Mouse (Mus musculus) liver (tissue): ENCODE measurements at regions not wholly inside any gene's neighbourhood (a gene's known extent, or its start where the extent isn't known, plus 50 kb on each side); places are given as distances from the start of the nearest gene placed in this dataset.
A peak's percentile ranks its signal among the peaks of the same experiment; 100 is the strongest.

Experiments used
- DNase-seq: peaks from one replicate; pipeline ENCODE4 v3.0.0-alpha.2; 2020; ENCODE audit warnings: mixed read lengths

DNA sequence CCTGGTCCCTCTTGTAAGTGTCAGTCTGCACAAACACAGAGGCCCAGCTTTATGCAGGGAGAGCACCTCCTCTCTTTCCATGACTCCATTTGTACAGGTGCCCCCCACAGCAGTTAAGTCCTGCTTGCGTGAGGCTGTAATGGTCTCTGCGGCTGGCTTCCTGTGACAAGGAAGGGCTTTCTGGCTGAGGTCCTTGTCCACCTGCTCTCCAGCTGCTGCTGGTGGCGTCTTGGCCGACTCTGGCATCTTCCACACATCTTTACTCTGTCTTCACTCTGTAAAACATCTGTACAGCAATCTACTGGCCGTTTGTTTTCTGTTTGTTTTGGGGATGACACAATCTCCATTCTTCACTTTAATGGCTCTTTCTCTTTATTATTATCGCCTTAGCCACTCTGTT, 60.8 kb downstream of the Rpusd4 start:
- no peak for DNase-seq

DNA sequence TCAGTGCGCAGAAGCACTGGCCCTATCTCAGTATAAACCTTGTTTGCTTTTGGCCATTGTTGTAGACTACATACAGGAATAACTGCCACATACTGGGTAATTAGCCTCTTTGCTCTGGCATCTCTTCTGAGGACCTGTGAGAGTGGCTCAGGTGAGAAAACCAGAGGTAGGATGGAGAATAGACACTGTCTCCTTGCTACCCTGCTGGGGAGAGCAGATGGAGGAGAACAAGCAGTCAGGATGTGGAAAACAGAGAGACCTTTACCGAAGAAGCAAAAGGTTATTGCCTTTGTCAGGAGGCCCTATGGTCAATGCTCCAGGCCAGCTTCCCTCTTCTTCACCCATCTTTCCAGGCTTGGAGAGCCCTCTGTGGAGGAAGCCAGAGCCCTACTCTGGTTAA, 62.7 kb downstream of the Rpusd4 start:
- DNase-seq = no peak

DNA sequence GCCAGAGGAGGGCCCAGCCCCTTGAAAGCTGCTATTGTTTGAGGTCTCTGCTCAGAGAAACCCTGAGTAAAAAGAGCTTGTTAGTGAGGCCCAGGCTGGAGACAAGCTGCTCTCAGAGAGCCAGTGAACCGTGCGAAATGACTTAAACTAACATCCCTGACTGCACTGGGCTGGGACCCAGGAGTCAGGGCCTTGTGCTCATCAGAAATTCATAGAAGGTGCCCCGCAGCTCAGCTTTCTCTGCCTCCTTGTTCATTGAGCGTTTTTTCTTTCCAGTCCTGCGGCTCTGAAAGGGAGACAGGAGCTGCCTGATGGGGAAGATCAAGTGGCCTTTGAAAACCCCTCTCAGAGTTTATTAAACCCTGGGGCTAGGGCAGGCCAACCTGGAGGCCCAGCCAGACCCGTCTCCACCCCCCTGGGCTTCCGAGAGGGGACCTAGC, 63.6 kb downstream of the Rpusd4 start:
- DNase-seq = no peak

DNA sequence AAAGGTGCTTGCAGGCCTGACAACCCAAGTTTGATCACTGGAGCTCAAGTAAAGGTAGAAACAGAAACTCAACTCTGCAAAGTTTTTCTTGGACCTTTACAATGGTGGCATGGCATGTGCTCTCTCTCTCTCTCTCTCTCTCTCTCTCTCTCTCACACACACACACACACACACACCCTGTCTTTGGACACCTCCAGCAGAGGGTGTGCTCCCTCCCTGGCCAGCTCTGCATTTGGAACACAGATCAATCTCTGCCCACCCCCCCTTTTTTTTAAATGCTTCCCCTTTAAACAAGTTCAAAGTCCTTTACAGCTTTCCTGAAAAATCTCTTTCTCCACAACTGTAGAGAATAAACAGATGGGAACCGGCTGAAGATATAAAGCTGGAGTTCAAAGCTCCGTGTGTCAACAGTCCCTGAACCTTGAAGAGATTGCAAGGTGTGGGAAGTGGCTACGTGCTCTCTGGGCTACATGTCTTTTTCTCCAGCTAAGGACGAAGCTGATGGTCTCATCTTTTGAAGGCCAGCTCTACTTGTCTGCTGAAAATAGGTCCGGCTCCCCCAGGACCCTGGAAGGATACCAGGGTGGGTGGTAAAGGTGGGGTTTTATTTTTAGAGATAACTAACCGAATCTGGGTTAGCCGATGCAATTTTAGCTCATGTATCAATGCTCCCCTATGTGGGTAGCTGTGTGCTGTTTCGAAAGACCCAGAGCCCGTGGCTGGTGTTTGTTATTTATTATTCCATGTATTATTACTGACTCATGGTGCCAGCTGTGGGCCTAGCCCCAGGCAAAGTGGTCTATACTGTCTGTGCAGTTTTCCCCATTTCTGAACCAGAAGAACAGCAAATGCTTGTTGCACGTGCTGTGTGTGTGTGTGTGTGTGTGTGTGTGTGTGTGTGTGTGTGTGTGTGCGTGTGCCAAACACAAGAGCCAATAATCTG, 65.3 kb downstream of the Rpusd4 start:
- DNase-seq = no peak

DNA sequence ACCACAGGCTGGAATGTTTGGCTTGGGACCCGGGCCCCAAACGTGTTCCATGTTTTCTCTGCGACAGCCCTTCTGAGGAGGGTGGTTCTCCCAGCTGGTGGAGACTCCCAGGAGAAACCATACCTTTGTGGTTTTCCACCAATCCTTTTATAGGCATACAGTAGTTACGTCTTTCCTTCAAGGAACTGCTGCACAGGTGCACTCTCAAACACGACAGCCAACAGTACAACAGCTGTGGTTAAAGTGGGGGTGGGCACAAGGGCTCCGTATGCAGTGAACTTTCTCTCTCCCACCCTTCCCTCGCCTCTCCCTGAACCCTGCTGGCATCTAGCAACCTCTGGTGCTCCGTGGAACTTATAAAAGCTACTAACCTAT, 66.0 kb downstream of the Rpusd4 start:
- no peak for DNase-seq

DNA sequence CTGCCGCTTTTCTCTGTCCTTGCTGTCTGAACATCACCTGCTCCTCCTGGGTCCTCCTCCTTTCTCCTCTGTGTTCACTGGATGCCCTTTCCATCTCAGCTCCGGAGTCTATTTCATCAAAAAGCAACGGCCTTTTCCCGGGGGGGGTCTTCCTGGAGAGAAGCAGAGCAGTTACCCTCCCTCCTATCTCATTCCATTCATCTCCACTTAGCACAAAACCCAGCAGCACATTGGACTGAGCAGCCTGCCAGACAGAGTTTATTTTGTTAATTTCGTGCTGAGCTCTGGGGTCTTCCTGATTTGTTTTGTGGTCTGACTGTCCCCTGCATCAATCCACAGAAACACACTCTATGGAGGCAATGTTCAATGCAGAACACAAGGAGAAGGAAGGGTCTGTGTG, 66.9 kb downstream of the Rpusd4 start:
- no peak for DNase-seq

DNA sequence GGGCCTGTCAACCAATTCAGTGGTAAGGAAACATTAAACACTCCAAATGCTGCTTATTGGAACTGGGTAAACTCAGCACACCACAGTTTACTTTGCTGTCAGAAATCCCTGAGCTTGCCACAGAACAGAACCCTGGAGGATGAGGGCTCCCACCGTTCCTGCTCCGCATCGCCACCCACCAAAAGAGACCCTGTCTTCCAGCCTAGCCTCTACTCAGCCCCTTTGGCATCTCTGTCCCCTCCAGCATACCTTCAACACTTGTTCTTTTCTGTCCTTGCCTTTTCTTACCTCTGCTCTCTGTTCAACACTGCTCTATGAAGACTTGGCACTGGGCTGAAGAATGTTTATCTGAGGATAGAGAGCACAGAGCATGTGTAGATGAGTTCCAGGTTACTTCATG, 67.5 kb downstream of the Rpusd4 start:
- DNase-seq = no peak

DNA sequence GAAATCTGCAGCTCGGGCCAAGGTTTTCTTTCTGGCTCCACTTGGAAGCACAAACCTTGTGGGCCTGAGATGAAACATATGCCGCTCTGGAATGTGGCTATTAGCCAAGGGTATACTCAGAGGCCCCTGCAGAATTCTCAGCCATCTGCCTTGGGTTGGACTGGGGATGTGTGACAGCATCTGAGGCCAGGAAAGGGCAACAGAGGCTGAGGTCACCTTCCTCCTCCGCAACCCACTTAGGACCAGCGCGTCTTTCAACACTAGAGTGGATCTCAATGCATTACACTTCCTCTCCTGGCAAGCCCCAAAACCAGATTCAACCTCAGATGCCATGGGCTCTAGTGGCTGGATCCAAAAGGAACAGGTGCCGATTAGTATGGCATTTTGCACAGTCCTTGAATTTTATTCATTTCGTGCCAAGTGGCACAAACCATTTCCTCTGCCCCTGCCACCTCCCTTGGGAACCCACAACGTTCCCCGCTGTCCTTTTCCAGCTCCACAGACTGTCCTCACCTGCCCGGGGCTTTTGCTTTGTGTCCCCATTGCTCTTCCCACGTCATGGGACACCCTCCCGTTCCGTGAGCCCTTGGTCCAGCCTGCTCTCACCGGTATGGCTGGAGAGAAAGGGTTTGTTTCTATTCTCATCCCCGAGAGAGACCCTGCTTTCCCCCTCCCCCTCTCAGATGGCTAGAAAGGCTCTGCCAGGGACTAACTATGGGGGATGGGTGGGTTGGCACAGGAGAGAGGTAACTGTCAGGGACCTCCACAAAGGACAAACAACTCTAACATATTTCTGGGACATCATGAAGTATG, 68.4 kb downstream of the Rpusd4 start:
- DNase-seq = no peak

DNA sequence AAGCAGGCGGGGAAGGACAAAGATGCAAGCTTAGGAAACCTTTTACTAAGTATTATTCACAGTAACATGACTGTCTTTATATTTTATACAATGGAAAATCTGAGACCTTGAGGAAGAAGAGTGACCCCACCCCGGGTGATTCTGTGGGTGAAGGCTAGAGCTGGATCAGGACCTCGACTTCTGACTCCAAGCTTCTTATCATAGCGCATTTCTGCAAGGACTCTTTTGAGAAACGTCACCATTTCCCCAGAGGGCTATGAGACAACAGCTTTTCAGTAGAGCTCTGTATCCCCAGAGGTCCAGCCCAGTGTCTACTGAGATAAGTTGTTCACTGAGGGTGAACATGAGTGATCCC, 69.0 kb downstream of the Rpusd4 start:
- no peak for DNase-seq

DNA sequence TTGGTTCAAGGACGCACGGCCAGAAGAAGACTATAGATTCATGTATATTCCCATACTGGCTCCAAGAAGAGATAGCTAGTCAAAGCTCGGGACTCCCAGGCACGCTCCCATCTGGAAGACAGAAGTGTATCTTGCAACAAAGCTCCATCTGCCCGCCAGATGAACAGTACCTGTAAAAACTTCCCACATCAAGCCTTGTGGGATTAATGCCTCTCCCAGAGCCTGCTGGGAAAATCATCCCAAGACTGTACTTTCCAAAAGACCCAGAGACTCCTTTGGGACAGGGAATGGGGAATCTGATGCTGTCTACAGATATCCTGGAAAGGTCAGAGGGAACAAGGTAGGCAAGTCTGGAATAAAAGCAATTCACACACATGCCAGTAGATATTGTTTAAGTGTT, 71.2 kb downstream of the Rpusd4 start:
- no peak for DNase-seq

DNA sequence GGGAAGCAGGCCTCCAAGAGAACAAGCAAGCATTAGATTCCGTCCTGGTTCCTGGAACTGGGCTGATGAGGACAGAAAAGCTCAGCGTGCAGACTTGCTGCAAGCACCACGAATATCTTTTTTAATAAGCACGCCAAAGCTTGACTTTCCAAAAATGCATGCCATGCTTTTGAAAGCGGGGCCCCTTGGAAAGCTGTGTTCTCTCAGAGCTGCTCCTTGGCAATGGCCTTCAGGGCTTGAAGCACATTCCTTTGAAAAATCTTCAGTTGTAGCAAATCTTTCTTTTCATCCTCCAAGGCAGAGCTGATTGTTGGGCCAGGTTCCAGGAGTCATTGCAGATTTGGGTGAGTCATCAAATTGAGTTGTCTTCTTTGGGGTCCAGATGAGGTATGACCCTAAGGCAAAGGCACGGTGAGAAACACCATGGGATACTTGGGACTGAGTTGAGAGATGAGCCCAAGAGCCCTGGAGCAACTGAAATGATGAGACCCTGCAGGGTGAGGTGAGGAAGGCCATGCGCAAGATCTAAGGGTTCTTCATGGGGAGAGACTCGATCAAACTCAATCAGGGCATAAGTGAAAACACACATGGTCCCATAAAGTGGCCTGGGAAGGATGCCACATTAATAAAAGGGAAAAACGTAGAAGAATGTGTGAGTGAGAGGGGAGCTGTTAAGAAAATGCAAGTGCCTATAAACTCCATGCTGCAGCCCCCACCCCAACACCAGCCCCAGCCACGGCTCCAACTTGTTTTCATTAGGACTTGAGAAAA, 72.0 kb downstream of the Rpusd4 start:
- no peak for DNase-seq

DNA sequence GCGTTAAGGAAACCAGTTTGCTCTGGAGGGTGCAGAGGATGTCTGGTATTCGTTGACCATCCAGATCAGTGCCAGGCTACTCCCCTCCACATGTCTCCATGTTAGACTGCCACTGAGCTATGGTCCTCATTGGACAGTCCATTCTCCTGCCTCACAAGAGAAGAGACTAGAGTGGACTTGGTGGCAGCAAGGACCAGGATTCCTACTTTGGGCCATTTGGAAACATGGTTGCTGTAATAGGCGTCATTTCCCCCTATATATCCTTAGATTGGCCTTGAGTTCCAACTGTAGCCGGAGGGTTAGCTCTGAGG, 72.6 kb downstream of the Rpusd4 start:
- DNase-seq = no peak

DNA sequence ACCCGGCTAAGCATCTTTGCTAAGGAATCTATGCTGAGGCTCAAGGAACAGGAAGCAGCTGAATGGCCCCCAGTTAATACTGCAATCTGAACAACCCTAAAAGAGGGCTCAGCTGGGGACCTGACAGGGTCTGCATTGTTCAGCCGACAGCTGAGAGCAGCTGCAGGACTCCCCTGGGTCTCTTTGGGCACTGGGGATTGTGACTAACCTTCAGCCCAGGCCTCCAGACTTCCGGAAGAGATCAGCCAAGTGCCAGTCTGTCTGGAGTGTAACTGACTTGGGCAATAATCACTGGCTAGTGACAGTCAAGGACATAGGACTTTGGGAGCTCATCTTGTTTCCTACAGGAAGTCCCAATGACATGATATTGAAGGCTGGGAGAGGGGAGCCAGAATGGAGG, 73.1 kb downstream of the Rpusd4 start:
- DNase-seq = no peak

DNA sequence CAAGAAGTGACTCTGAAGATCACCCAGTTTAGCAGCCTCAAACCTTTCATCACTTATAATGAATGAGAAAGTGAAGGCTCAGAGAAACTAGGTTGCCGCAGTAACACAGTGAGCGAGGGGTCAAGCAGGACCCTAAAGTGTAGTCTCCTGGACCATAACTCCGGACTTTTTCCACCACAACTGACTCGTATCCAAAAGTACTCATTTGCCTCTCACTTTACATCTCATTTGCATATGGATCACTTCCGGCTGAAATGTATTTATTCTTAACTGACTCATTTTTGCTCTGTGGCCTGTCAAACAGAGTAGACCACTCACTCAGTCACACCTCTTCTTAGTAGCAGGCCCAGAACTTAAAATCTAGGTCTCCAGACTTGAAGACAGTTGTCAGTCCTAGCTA, 73.7 kb downstream of the Rpusd4 start:
- no peak for DNase-seq

DNA sequence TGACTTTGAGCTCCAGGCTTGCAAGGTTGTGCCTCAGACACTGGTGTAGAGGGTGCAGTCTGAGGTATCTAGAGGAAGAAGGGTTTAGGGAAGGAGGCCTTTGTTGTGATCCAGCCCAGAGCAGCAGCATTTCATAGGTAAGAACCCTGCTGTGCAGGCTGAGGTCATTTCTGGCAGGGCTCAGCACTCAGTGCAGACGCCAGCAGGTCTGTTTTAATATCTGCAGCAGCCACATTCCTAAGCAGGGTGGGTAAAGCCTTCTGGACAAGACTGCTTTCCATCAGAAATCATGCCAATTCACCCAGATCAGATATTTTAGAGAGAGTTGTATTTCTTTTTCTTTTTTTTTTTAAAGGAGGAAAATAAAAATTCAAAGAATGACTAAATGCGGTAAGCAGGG, 74.8 kb downstream of the Rpusd4 start:
- DNase-seq = no peak

DNA sequence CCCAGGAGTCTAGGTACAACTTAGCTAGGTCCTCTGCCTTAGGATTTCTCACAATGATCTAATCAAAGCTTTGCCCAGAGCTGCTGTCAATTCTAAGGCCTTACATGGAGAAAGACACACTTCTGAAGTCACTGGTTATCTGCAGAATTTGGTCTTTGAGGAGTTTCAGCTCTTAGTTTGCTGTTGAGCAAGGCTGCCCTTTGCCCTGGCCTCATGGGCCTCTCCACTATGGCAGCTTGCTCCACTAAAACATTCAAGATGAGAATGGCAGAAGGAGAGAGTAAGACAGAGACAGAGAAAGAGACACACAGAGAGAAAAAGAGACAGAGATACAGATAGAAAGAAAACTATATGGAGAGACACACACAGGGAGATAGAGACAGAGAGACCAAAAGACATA, 75.7 kb downstream of the Rpusd4 start:
- DNase-seq = no peak

DNA sequence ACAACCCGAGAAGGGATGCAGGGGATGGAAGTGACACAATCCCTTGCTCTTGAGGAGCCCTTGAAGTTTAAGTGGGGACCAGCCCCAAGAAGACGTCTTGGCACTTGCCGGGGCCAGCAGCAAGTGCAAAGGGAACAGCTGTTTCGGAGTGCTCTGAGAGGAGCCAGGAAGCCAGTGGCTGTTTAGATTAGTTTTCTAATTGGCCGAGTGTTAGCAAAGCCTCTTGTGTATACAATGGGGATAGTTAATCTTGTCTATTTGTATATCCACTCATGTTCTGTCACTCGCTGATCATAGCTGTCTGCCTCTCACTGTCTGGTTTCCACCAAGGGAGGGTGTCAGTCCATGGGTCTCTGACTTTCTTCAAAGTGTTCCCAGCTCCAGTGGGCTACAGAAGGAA, 76.6 kb upstream of the Cdon start:
- DNase-seq = no peak

DNA sequence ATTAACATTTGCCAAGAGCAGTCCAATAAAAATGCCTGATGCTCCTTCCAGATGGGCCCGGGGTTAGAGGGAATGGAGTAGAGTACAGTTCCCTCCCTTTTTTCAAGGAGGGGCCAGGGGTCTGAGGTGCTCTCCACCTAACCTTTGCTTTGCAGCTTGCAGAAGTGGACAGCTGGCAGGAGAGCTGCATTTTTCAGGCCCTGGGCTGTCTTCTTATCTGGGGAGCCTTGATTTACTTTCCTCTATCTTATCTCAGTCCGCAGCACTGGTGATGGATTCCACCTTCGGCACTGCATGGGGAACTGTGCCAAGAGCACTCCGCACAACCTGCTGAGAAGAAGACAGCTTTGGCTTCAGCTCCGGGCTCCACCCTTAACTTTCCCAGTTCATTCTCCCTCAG, 74.5 kb upstream of the Cdon start:
- DNase-seq = peak; percentile 39

DNA sequence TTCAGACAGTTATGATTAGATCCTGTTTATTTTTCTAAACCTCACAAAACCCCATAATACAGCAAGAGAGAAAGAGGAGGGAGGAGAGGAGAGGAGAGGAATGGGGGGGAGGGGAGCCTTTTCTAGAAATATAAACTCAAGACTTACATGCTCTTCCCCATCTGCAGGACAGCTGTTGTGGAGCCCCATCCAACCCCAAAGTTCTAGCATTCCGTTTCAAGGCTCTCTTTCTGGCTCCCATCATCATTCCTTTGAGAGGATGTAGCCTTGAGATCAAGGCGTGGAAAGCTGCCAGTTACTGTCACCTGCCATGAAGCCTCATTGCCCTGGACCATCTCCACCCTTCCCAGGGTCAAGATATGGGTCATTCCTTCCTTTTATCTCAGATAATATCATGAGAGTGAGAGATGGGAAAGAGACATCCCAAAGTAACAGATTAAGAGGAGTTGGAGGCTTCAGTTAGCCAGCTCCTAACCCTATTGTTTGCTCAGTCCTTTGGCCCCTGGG, 70.8 kb upstream of the Cdon start:
- DNase-seq = no peak

DNA sequence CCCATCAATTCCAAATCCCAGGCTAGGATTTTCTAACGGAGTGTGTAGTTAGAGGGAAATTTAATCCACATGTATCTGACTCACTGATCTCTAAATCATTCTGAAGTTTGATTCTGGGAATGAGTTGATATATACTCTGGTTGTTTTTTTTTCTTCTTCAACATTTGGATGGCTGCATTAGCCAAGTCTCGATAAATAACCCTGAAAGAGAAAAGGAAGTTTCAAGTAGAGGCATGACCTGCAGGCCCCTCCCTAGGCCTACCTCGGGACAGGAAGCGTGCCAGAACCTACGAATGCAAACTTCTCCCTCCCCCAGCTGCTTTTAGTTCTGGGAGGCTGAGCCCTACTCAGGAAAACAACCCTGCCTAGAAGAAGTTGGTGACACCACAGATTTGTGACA, 69.4 kb upstream of the Cdon start:
- no peak for DNase-seq

DNA sequence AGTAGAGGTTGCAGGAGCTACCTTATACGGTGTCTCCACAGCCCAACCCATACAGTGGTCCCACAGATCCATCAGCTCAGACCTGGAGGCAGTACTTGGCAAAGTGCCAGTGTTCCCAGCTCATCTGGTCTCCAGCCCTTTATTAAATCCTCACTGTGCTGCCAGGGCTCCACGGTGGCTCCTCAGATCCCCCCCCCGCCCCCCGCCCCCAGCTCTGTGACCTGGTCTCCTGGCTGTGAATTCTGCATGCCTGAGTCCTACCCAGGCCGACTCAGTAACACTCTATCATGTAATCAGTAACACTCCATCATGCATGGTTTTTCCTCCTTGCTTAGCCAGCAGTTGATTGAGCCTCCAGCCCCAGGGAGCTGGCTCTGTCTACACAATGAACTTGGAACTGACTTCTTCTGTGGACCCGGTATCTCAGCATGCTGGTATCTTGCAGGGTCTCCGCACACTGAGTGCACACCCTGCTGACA, 66.2 kb upstream of the Cdon start:
- peak; percentile 34 for DNase-seq

DNA sequence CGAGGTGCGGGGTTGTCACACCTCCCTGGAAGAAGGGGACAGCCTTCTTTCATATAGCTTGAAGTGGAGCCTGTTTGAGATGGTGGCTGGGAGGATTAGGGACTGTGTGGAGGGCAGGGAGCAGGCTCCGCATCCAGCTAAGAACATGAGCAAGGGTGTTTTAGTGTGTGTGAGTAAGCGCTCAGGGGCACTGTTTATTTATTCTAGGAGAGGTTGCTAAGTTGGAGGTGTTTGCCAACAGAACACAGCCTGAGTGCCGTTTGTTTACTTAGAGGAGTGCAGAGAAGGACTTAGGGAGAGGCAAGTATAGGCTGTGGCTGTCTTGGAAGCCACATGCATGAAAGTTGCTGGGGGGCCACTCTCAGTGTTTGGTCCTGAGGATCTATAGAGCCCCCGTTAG, 61.2 kb upstream of the Cdon start:
- no peak for DNase-seq
